10 mouse cellular contexts compared by ENCODE assay signal in genomic region chr15:28067373-28067772, GRCm38 (mm10). TPM values are rescaled to one million over a fixed set of nuclear protein-coding genes. Genes with fewer than 3 reads are reported as not detected.
DNase-seq lines count a peak whose midpoint lies in the region; ATAC-seq and TF ChIP-seq lines count a peak whose summit lies in the region.
"Had no signal": no experiment of that assay in that cellular context is flagged by ENCODE, and none has a peak within 500 bp of the region (broad histone marks: within the 10 kb centered on the region; RNA-seq: fewer than 3 reads in every experiment).

No protein-coding gene starts in this region.

- H3K27me3 ChIP-seq in kidney, adult 2 months (replicated peaks; ENCODE audit: control insufficient read depth, insufficient read depth, low read length), result no peaks in the 10 kb centered on the region

- no peak overlapping the region for H3K27ac ChIP-seq in kidney, adult 2 months (ENCODE audit: insufficient read depth, low read depth, low read length)

- TF ChIP-seq CTCF in kidney, adult 2 months (conservative IDR thresholded peaks at IDR 0.05; ENCODE audit: insufficient read depth, insufficient read length, low read depth, low read length), result peak; percentile 47

- no peak for TF ChIP-seq POLR2A in kidney, adult 2 months (IDR thresholded peaks at IDR 0.05; ENCODE audit: low read depth, low read length)

- no peaks in the 10 kb centered on the region for H3K36me3 ChIP-seq in kidney, adult 2 months (ENCODE audit: control insufficient read depth, insufficient read depth, low read length)

- ATAC-seq in CD4-positive, CD25-positive, alpha-beta regulatory T cell, adult 4 months, result peak; percentile 56
- peak; percentile 75 for ATAC-seq in granulocyte monocyte progenitor cell, adult 5-6 weeks (replicated peaks; ENCODE audit: poor library complexity, severe bottlenecking)

- peaks cover 3% of the 10 kb centered on the region; the same call in 1 of the 2 replicates for H3K4me1 ChIP-seq in kidney, adult 2 months (ENCODE audit: control insufficient read depth, insufficient read depth, low read length)

- no peak overlapping the region for H3K4me3 ChIP-seq in kidney, adult 2 months (ENCODE audit: insufficient read depth, low read depth, low read length)

- peak; percentile 19 for DNase-seq in adrenal gland, postnatal 10 days
- no peak for DNase-seq in adrenal gland, postnatal 4 days (ENCODE audit: low spot score in 2 of 2)
- peak; percentile 27 for DNase-seq in kidney, adult 2 months
- DNase-seq in kidney, adult 11 months, result no peak
- DNase-seq in natural killer cell, adult 2 months (ENCODE audit: low spot score in 2 of 2), result no peak
- DNase-seq in gastrocnemius, postnatal 25 days, result no peak
- DNase-seq: gastrocnemius, postnatal 10 days; thymus, postnatal 25 days had no signal

RNA-seq across cellular contexts. Expression of gene Trio, which starts 41.7 kb away (rescaled TPM):
- total RNA-seq in adrenal gland, postnatal 10 days (2021), result 10 to 100 TPM; 49.8 to 81.3 TPM
- 100 to 1,000 TPM; 111 to 118 TPM for total RNA-seq in adrenal gland, postnatal 4 days (2021)
- 37.2 and 44.5 TPM in 2 replicates for polyA plus RNA-seq in kidney, adult 2 months (2012; rRNA removed)
- 10 to 100 TPM in 1 of 2 experiments, 1 to 10 TPM in 1; 9.1 to 11.7 TPM for polyA plus RNA-seq in CD4-positive, CD25-positive, alpha-beta regulatory T cell, adult 4 months (2017; shearing (Covaris generic))
- total RNA-seq in granulocyte monocyte progenitor cell, adult 5-6 weeks (2014; fragmentation: Nextera tagmentation), result 30.3 and 40.2 TPM in 2 replicates
- 21.1 and 25.9 TPM in 2 replicates for total RNA-seq in granulocyte monocyte progenitor cell, adult 5-6 weeks (2017)
- 10 to 100 TPM; 31.0 to 36.4 TPM for total RNA-seq in gastrocnemius, postnatal 25 days (2021)

Comparison
In these comparisons a context has a peak if more than half of its experiments do, and no peak if none do; other contexts are left out.
1. DNase-seq: peak in adrenal gland, postnatal 10 days (single experiment) and kidney, adult 2 months (single experiment); none in adrenal gland, postnatal 4 days (0 of 2), kidney, adult 11 months (single experiment), natural killer cell, adult 2 months (0 of 2) and gastrocnemius, postnatal 25 days (single experiment).